Mouse (Mus musculus) right cerebral cortex, postnatal 14 days (tissue): ENCODE data around the gene Creb1.
"Not testable (repeated sequence)": the region's sequence is repeated elsewhere in the genome, so short reads cannot be mapped to it uniquely, and the experiment has no call there.

Source experiments
- DNase-seq: peaks from one replicate; pipeline ENCODE4 v3.0.0; 2022

Gene Creb1

GRCm38 (mm10) chr1:64546070-64546469, 13.6 kb downstream of the Creb1 start:
- DNase-seq, result no peak

- DNase-seq, result no peak
These were observed 16.9 kb downstream of the Creb1 start for GRCm38 (mm10) chr1:64549380-64549779.

GRCm38 (mm10) chr1:64551908-64552307, 19.5 kb downstream of the Creb1 start:
- no peak for DNase-seq

GRCm38 (mm10) chr1:64560105-64560504, 27.7 kb downstream of the Creb1 start:
- no peak for DNase-seq

GRCm38 (mm10) chr1:64568206-64568605, 35.8 kb downstream of the Creb1 start:
- no peak for DNase-seq

GRCm38 (mm10) chr1:64576022-64576421, 43.6 kb downstream of the Creb1 start:
- DNase-seq, result no peak

GRCm38 (mm10) chr1:64576732-64577131, 44.3 kb downstream of the Creb1 start:
- no peak for DNase-seq

GRCm38 (mm10) chr1:64577911-64578310, 45.5 kb downstream of the Creb1 start:
- DNase-seq, result not testable (repeated sequence)

GRCm38 (mm10) chr1:64578801-64579200, 46.4 kb downstream of the Creb1 start:
- no peak for DNase-seq

GRCm38 (mm10) chr1:64598926-64599325, 66.5 kb downstream of the Creb1 start:
- no peak for DNase-seq

GRCm38 (mm10) chr1:64600413-64601077, 68.1 kb downstream of the Creb1 start:
- DNase-seq, result no peak

GRCm38 (mm10) chr1:64601242-64601842, 68.9 kb downstream of the Creb1 start:
- DNase-seq, result no peak

GRCm38 (mm10) chr1:64603381-64603780, 70.9 kb downstream of the Creb1 start:
- no peak for DNase-seq

GRCm38 (mm10) chr1:64609145-64609544, 76.7 kb downstream of the Creb1 start:
- no peak for DNase-seq

- no peak for DNase-seq
These were observed 77.5 kb downstream of the Creb1 start for GRCm38 (mm10) chr1:64609976-64610375.

- no peak for DNase-seq
These were observed 81.9 kb downstream of the Creb1 start for GRCm38 (mm10) chr1:64614311-64614710.

- no peak for DNase-seq
These were observed 82.4 kb downstream of the Creb1 start for GRCm38 (mm10) chr1:64614801-64615345.

- DNase-seq, result no peak
These were observed 83.1 kb downstream of the Creb1 start for GRCm38 (mm10) chr1:64615531-64615991.

- DNase-seq, result no peak
These were observed 83.6 kb downstream of the Creb1 start for GRCm38 (mm10) chr1:64616076-64616475.

- DNase-seq, result no peak
These were observed 84.1 kb downstream of the Creb1 start for GRCm38 (mm10) chr1:64616531-64616880.

GRCm38 (mm10) chr1:64616881-64617714, 84.7 kb downstream of the Creb1 start, which contains the start of gene Mettl21a:
Gene Mettl21a (minus strand): TSS chr1:64617242.
- peak; percentile 92 for DNase-seq

GRCm38 (mm10) chr1:64617715-64617984, 85.2 kb downstream of the Creb1 start:
- peak; percentile 81 for DNase-seq

GRCm38 (mm10) chr1:64618226-64618625, 85.8 kb downstream of the Creb1 start:
- DNase-seq, result no peak

- no peak for DNase-seq
These were observed 88.7 kb downstream of the Creb1 start for GRCm38 (mm10) chr1:64621116-64621515.
